Mouse (Mus musculus): Measurements from ENCODE around the gene Speer4f1. TPM values are rescaled to one million over a fixed set of nuclear protein-coding genes. Genes with fewer than 3 reads are reported as not detected.

Speer4f1 gene
- polyA plus RNA-seq, 1 experiment from 2014 or later: not detected

- no peak for ATAC-seq (ENCODE audit: insufficient number of reproducible peaks, insufficient read depth, low FRiP score, low read depth)
- H3K27me3 ChIP-seq (ENCODE audit: control insufficient read depth, insufficient read depth, low read length): no peaks in the 10 kb centered on the region
- no peaks in the 10 kb centered on the region for H3K36me3 ChIP-seq (ENCODE audit: control insufficient read depth, insufficient read depth, low read length)
- H3K27ac ChIP-seq (ENCODE audit: low read length): no peak overlapping the region
- WGBS: 47% methylated on average over 1 of the region's 1 CpGs
- no peak overlapping the region for H3K9ac ChIP-seq (replicated peaks; ENCODE audit: low read depth, low read length)
- H3K4me2 ChIP-seq (replicated peaks; ENCODE audit: low read depth, low read length): no peak overlapping the region
- H3K9me3 ChIP-seq (ENCODE audit: control insufficient read depth, low read depth, low read length): no peaks in the 10 kb centered on the region
- H3K4me1 ChIP-seq (ENCODE audit: control insufficient read depth, insufficient read depth, low read length): no peaks in the 10 kb centered on the region
- H3K4me3 ChIP-seq (ENCODE audit: low read depth, low read length): no peak overlapping the region
Measured at GRCm38 (mm10) chr5:17476476-17476875, 578 bp downstream of the Speer4f1 start.

- no peaks in the 10 kb centered on the region for H3K27me3 ChIP-seq (ENCODE audit: control insufficient read depth, insufficient read depth, low read length)
- no peaks in the 10 kb centered on the region for H3K4me1 ChIP-seq (ENCODE audit: control insufficient read depth, insufficient read depth, low read length)
- no peaks in the 10 kb centered on the region for H3K36me3 ChIP-seq (ENCODE audit: control insufficient read depth, insufficient read depth, low read length)
- no peak overlapping the region for H3K27ac ChIP-seq (ENCODE audit: low read length)
- H3K9me3 ChIP-seq (ENCODE audit: control insufficient read depth, low read depth, low read length): no peaks in the 10 kb centered on the region
- no peak overlapping the region for H3K9ac ChIP-seq (replicated peaks; ENCODE audit: low read depth, low read length)
- no peak overlapping the region for H3K4me3 ChIP-seq (ENCODE audit: low read depth, low read length)
- H3K4me2 ChIP-seq (replicated peaks; ENCODE audit: low read depth, low read length): no peak overlapping the region
- no peak for ATAC-seq (ENCODE audit: insufficient number of reproducible peaks, insufficient read depth, low FRiP score, low read depth)
- 37% methylated on average over 1 of the region's 1 CpGs for WGBS
Measured at GRCm38 (mm10) chr5:17489894-17490293, 14.0 kb downstream of the Speer4f1 start.

GRCm38 (mm10) chr5:17495616-17496015, 19.7 kb downstream of the Speer4f1 start:
- H3K27me3 ChIP-seq (ENCODE audit: control insufficient read depth, insufficient read depth, low read length): no peaks in the 10 kb centered on the region
- H3K4me2 ChIP-seq (replicated peaks; ENCODE audit: low read depth, low read length): no peak overlapping the region
- H3K9me3 ChIP-seq (ENCODE audit: control insufficient read depth, low read depth, low read length): no peaks in the 10 kb centered on the region
- H3K4me3 ChIP-seq (ENCODE audit: low read depth, low read length): no peak overlapping the region
- no peaks in the 10 kb centered on the region for H3K4me1 ChIP-seq (ENCODE audit: control insufficient read depth, insufficient read depth, low read length)
- no peak overlapping the region for H3K9ac ChIP-seq (replicated peaks; ENCODE audit: low read depth, low read length)
- H3K36me3 ChIP-seq (ENCODE audit: control insufficient read depth, insufficient read depth, low read length): no peaks in the 10 kb centered on the region
- no peak overlapping the region for H3K27ac ChIP-seq (ENCODE audit: low read length)
- no peak for ATAC-seq (ENCODE audit: insufficient number of reproducible peaks, insufficient read depth, low FRiP score, low read depth)
- WGBS: 74% methylated on average over 2 of the region's 2 CpGs

- no peaks in the 10 kb centered on the region for H3K27me3 ChIP-seq (ENCODE audit: control insufficient read depth, insufficient read depth, low read length)
- no peak overlapping the region for H3K9ac ChIP-seq (replicated peaks; ENCODE audit: low read depth, low read length)
- H3K27ac ChIP-seq (ENCODE audit: low read length): no peak overlapping the region
- no peaks in the 10 kb centered on the region for H3K9me3 ChIP-seq (ENCODE audit: control insufficient read depth, low read depth, low read length)
- H3K4me2 ChIP-seq (replicated peaks; ENCODE audit: low read depth, low read length): no peak overlapping the region
- no peaks in the 10 kb centered on the region for H3K36me3 ChIP-seq (ENCODE audit: control insufficient read depth, insufficient read depth, low read length)
- H3K4me3 ChIP-seq (ENCODE audit: low read depth, low read length): no peak overlapping the region
- no peaks in the 10 kb centered on the region for H3K4me1 ChIP-seq (ENCODE audit: control insufficient read depth, insufficient read depth, low read length)
- ATAC-seq (ENCODE audit: insufficient number of reproducible peaks, insufficient read depth, low FRiP score, low read depth): no peak
- WGBS: 74% methylated on average over 5 of the region's 5 CpGs
Measured at GRCm38 (mm10) chr5:17496650-17497049, 20.8 kb downstream of the Speer4f1 start.

- Histone ChIP-seq H3K27me3 (ENCODE audit: control insufficient read depth, insufficient read depth, low read length) (no peaks in the 10 kb centered on the region), H3K4me1 (ENCODE audit: control insufficient read depth, insufficient read depth, low read length) (no peaks in the 10 kb centered on the region), H3K9me3 (ENCODE audit: control insufficient read depth, low read depth, low read length) (no peaks in the 10 kb centered on the region), H3K4me2 (replicated peaks; ENCODE audit: low read depth, low read length) (no peak overlapping the region), H3K36me3 (ENCODE audit: control insufficient read depth, insufficient read depth, low read length) (no peaks in the 10 kb centered on the region), H3K9ac (replicated peaks; ENCODE audit: low read depth, low read length) (no peak overlapping the region), H3K27ac (ENCODE audit: low read length) (no peak overlapping the region), H3K4me3 (ENCODE audit: low read depth, low read length) (no peak overlapping the region)
- no peak for ATAC-seq (ENCODE audit: insufficient number of reproducible peaks, insufficient read depth, low FRiP score, low read depth)
- 86% methylated on average over 1 of the region's 1 CpGs for WGBS
Measured at GRCm38 (mm10) chr5:17499873-17500329, 24.0 kb downstream of the Speer4f1 start.

- no peak overlapping the region for H3K27ac ChIP-seq (ENCODE audit: low read length)
- 90% methylated on average over 1 of the region's 1 CpGs for WGBS
- no peaks in the 10 kb centered on the region for H3K36me3 ChIP-seq (ENCODE audit: control insufficient read depth, insufficient read depth, low read length)
- H3K4me3 ChIP-seq (ENCODE audit: low read depth, low read length): no peak overlapping the region
- no peaks in the 10 kb centered on the region for H3K4me1 ChIP-seq (ENCODE audit: control insufficient read depth, insufficient read depth, low read length)
- no peak for ATAC-seq (ENCODE audit: insufficient number of reproducible peaks, insufficient read depth, low FRiP score, low read depth)
- H3K9me3 ChIP-seq (ENCODE audit: control insufficient read depth, low read depth, low read length): no peaks in the 10 kb centered on the region
- no peaks in the 10 kb centered on the region for H3K27me3 ChIP-seq (ENCODE audit: control insufficient read depth, insufficient read depth, low read length)
- H3K4me2 ChIP-seq (replicated peaks; ENCODE audit: low read depth, low read length): no peak overlapping the region
- H3K9ac ChIP-seq (replicated peaks; ENCODE audit: low read depth, low read length): no peak overlapping the region
Measured at GRCm38 (mm10) chr5:17500866-17501265, 25.0 kb downstream of the Speer4f1 start.

GRCm38 (mm10) chr5:17505540-17505939, 29.6 kb downstream of the Speer4f1 start:
- Histone ChIP-seq H3K4me3 (ENCODE audit: low read depth, low read length) (no peak overlapping the region), H3K27me3 (ENCODE audit: control insufficient read depth, insufficient read depth, low read length) (no peaks in the 10 kb centered on the region), H3K4me1 (ENCODE audit: control insufficient read depth, insufficient read depth, low read length) (no peaks in the 10 kb centered on the region), H3K9ac (replicated peaks; ENCODE audit: low read depth, low read length) (no peak overlapping the region), H3K36me3 (ENCODE audit: control insufficient read depth, insufficient read depth, low read length) (no peaks in the 10 kb centered on the region), H3K9me3 (ENCODE audit: control insufficient read depth, low read depth, low read length) (no peaks in the 10 kb centered on the region), H3K4me2 (replicated peaks; ENCODE audit: low read depth, low read length) (no peak overlapping the region), H3K27ac (ENCODE audit: low read length) (no peak overlapping the region)
- no peak for ATAC-seq (ENCODE audit: insufficient number of reproducible peaks, insufficient read depth, low FRiP score, low read depth)

- Histone ChIP-seq H3K27me3 (ENCODE audit: control insufficient read depth, insufficient read depth, low read length) (no peaks in the 10 kb centered on the region), H3K36me3 (ENCODE audit: control insufficient read depth, insufficient read depth, low read length) (no peaks in the 10 kb centered on the region), H3K9me3 (ENCODE audit: control insufficient read depth, low read depth, low read length) (no peaks in the 10 kb centered on the region), H3K27ac (ENCODE audit: low read length) (no peak overlapping the region), H3K4me3 (ENCODE audit: low read depth, low read length) (no peak overlapping the region), H3K4me2 (replicated peaks; ENCODE audit: low read depth, low read length) (no peak overlapping the region), H3K9ac (replicated peaks; ENCODE audit: low read depth, low read length) (no peak overlapping the region), H3K4me1 (ENCODE audit: control insufficient read depth, insufficient read depth, low read length) (no peaks in the 10 kb centered on the region)
- 84% methylated on average over 3 of the region's 3 CpGs for WGBS
- ATAC-seq (ENCODE audit: insufficient number of reproducible peaks, insufficient read depth, low FRiP score, low read depth): no peak
Measured at GRCm38 (mm10) chr5:17508038-17508437, 32.1 kb downstream of the Speer4f1 start.

Data from stomach, embryonic 14.5 days (tissue).